Mouse (Mus musculus) stomach, postnatal 0 days (tissue): Measurements from ENCODE around the gene Hivep1. TPM values are rescaled to one million over a fixed set of nuclear protein-coding genes. Genes with fewer than 3 reads are reported as not detected.

ENCODE experiments used
- ATAC-seq: fragments of 200-750 bp; cut with Nextera tagmentation; 2 replicates; pipeline ENCODE4 v1.8.0; 2017; ENCODE audit not compliant: low FRiP score, low TSS enrichment
- DNase-seq: peaks from one replicate; pipeline ENCODE4 v3.0.0-alpha.2; 2016; ENCODE audit warnings: low spot score
- H3K27ac ChIP-seq: fragments of 300-500 bp; sonication (generic); replicated peaks from 2 replicates; pipeline ENCODE4 v1.5.1; 2014; ENCODE audit warnings: mild to moderate bottlenecking, control low read depth
- H3K27me3 ChIP-seq: fragments of 300-500 bp; sonication (generic); 2 replicates; pipeline ENCODE4 v1.6.1; 2014; ENCODE audit warnings: low read length; ENCODE audit not compliant: control insufficient read depth, insufficient read depth
- H3K36me3 ChIP-seq: fragments of 300-500 bp; sonication (generic); 2 replicates; pipeline ENCODE4 v1.6.1; 2014; ENCODE audit warnings: low read length, mixed read lengths; ENCODE audit not compliant: control insufficient read depth, insufficient read depth
- H3K4me1 ChIP-seq: fragments of 300-500 bp; sonication (generic); replicated peaks from 2 replicates; pipeline ENCODE4 v1.6.1; 2014; ENCODE audit warnings: antibody characterized with exemption; ENCODE audit not compliant: control insufficient read depth, insufficient read depth
- H3K4me2 ChIP-seq: fragments of 300-500 bp; sonication (generic); replicated peaks from 2 replicates; pipeline ENCODE4 v1.6.1; 2014; ENCODE audit warnings: low read depth, mild to moderate bottlenecking, control low read depth, moderate library complexity
- H3K4me3 ChIP-seq: fragments of 300-500 bp; sonication (generic); 2 replicates; pipeline ENCODE4 v1.5.1; 2014; ENCODE audit warnings: low read depth, low read length, control low read depth
- H3K9ac ChIP-seq: fragments of 300-500 bp; sonication (generic); 2 replicates; pipeline ENCODE4 v1.6.1; 2014; ENCODE audit warnings: mild to moderate bottlenecking, low read length, control low read depth, mixed read lengths
- H3K9me3 ChIP-seq: fragments of 300-500 bp; sonication (generic); 2 replicates; pipeline ENCODE4 v1.6.1; 2016; ENCODE audit warnings: low read length; ENCODE audit not compliant: control insufficient read depth
- CTCF ChIP-seq: IDR thresholded peaks from 2 replicates; pipeline ENCODE4 v1.5.1; 2016; ENCODE audit warnings: antibody characterized with exemption, low read depth, mild to moderate bottlenecking, moderate library complexity
- EP300 ChIP-seq: optimal IDR thresholded peaks from 2 replicates; pipeline ENCODE3; 2016; ENCODE audit warnings: antibody characterized with exemption
- WGBS: fragments of 180-500 bp; shearing (Covaris S2); extraction: QIAGEN DNeasy Blood & Tissue Kit; methylation state at CpG from one replicate; pipeline ENCODE4 v1.1.7; 2014; 5-methylcytosine and 5-hydroxymethylcytosine counted together
- polyA plus RNA-seq: library from polyadenylated mRNA; unstranded; fragments of >200 nt; fragmentation: Nextera tagmentation; extraction: Ambion mirVana; gene quantifications from 2 replicates; pipeline ENCODE4 v1.2.1, GENCODE M21; 2015

Gene Hivep1
- polyA plus RNA-seq, 1 experiment from 2014 or later, result 4.6 TPM

- peak; percentile 25 for ATAC-seq
- TF ChIP-seq EP300, result no peak
- peak; percentile 1; the same call in 1 of the 2 replicates for TF ChIP-seq CTCF
- WGBS, result under 1% methylated on average over 39 of the region's 41 CpGs
These were observed 1.1 kb downstream of the Hivep1 start for GRCm38 (mm10) chr13:42052696-42053541.

GRCm38 (mm10) chr13:42053656-42054055, 1.8 kb downstream of the Hivep1 start:
- Histone ChIP-seq H3K36me3 (peaks cover 4% of the 10 kb centered on the region; the same call in 1 of the 2 replicates), H3K27ac (no peak overlapping the region), H3K27me3 (no peaks in the 10 kb centered on the region), H3K4me3 (peak overlapping the region; percentile 95), H3K9me3 (no peaks in the 10 kb centered on the region), H3K9ac (peak overlapping the region; percentile 91; the same call in 1 of the 2 replicates), H3K4me2 (peak overlapping the region; percentile 87), H3K4me1 (0 out of 2 replicates have a peak, but pooled peaks cover 2% of the 10 kb centered on the region)
- no peak for ATAC-seq
- no peak for DNase-seq
- WGBS, result 31% methylated on average over 2 of the region's 2 CpGs
- TF ChIP-seq EP300, result no peak
- TF ChIP-seq CTCF, result no peak

More at GRCm38 (mm10) chr13:42052696-42053541, 1.1 kb downstream of the Hivep1 start:
- Histone ChIP-seq H3K27me3 (no peaks in the 10 kb centered on the region), H3K4me1 (0 out of 2 replicates have a peak, but pooled peaks cover 2% of the 10 kb centered on the region), H3K9ac (peak overlapping the region; percentile 91), H3K4me2 (peak overlapping the region; percentile 87), H3K27ac (peak overlapping the region; percentile 95), H3K4me3 (peak overlapping the region; percentile 95), H3K9me3 (no peaks in the 10 kb centered on the region), H3K36me3 (peaks cover 4% of the 10 kb centered on the region; the same call in 1 of the 2 replicates)
- peak; percentile 74 for DNase-seq

GRCm38 (mm10) chr13:42054138-42054537, 2.3 kb downstream of the Hivep1 start:
- no peak for DNase-seq
- no peak overlapping the region for H3K9ac ChIP-seq
- no peak for ATAC-seq
- WGBS, result 60% methylated on average over 3 of the region's 3 CpGs
- H3K4me2 ChIP-seq, result no peak overlapping the region
- peaks cover 4% of the 10 kb centered on the region; the same call in 1 of the 2 replicates for H3K36me3 ChIP-seq
- no peak overlapping the region for H3K4me3 ChIP-seq
- no peaks in the 10 kb centered on the region for H3K27me3 ChIP-seq
- H3K4me1 ChIP-seq, result no peaks in the 10 kb centered on the region
- TF ChIP-seq EP300 (no peak), CTCF (no peak)
- H3K27ac ChIP-seq, result no peak overlapping the region
- H3K9me3 ChIP-seq, result no peaks in the 10 kb centered on the region

GRCm38 (mm10) chr13:42056712-42057332, 5.0 kb downstream of the Hivep1 start:
- Histone ChIP-seq H3K4me3 (no peak overlapping the region), H3K27ac (no peak overlapping the region), H3K4me2 (no peak overlapping the region), H3K9ac (no peak overlapping the region), H3K9me3 (no peaks in the 10 kb centered on the region), H3K27me3 (no peaks in the 10 kb centered on the region), H3K4me1 (no peaks in the 10 kb centered on the region), H3K36me3 (peaks cover 8% of the 10 kb centered on the region; the same call in 1 of the 2 replicates)
- TF ChIP-seq CTCF, result peak; percentile 17; the same call in 1 of the 2 replicates
- no peak for TF ChIP-seq EP300
- WGBS, result 88% methylated on average over 2 of the region's 2 CpGs
- no peak for ATAC-seq
- no peak for DNase-seq

- TF ChIP-seq EP300 (no peak), CTCF (no peak)
- DNase-seq, result no peak
- H3K27me3 ChIP-seq, result no peaks in the 10 kb centered on the region
- H3K27ac ChIP-seq, result no peak overlapping the region
- peaks cover 10% of the 10 kb centered on the region; the same call in 1 of the 2 replicates for H3K36me3 ChIP-seq
- WGBS, result 81% methylated on average over 10 of the region's 10 CpGs
- no peak overlapping the region for H3K4me3 ChIP-seq
- ATAC-seq, result no peak
- H3K4me1 ChIP-seq, result no peaks in the 10 kb centered on the region
- no peak overlapping the region for H3K9ac ChIP-seq
- H3K9me3 ChIP-seq, result no peaks in the 10 kb centered on the region
- no peak overlapping the region for H3K4me2 ChIP-seq
These were observed 9.2 kb downstream of the Hivep1 start for GRCm38 (mm10) chr13:42060846-42061630.
